Mouse (Mus musculus) neural tube, embryonic 14.5 days (tissue): ENCODE measurements around the gene Gm20865. TPM values are rescaled to one million over a fixed set of nuclear protein-coding genes. Genes with fewer than 3 reads are reported as not detected.
"Not testable (repeated sequence)": the region's sequence is repeated elsewhere in the genome, so short reads cannot be mapped to it uniquely, and the experiment has no call there.

Source experiments
- ATAC-seq: fragments of 200-750 bp; cut with Nextera tagmentation; 2 replicates; pipeline ENCODE4 v1.8.0; 2017; ENCODE audit warnings: low read depth, mild to moderate bottlenecking, moderate TSS enrichment, moderate library complexity
- H3K27ac ChIP-seq: fragments of 300-500 bp; sonication (generic); 2 replicates; pipeline ENCODE4 v1.5.1; 2014; ENCODE audit warnings: low read depth, mild to moderate bottlenecking, control low read depth, low read length, moderate library complexity, mixed read lengths
- H3K27me3 ChIP-seq: fragments of 300-500 bp; sonication (generic); 2 replicates; pipeline ENCODE4 v1.6.1; 2014; ENCODE audit warnings: low read length; ENCODE audit not compliant: control insufficient read depth, insufficient read depth
- H3K36me3 ChIP-seq: fragments of 300-500 bp; sonication (generic); 2 replicates; pipeline ENCODE4 v1.6.1; 2014; ENCODE audit warnings: low read length, mixed read lengths; ENCODE audit not compliant: control insufficient read depth, insufficient read depth
- H3K4me1 ChIP-seq: fragments of 300-500 bp; sonication (generic); 2 replicates; pipeline ENCODE4 v1.6.1; 2014; ENCODE audit warnings: low read length; ENCODE audit not compliant: control insufficient read depth, insufficient read depth
- H3K4me2 ChIP-seq: fragments of 300-500 bp; sonication (generic); 2 replicates; pipeline ENCODE4 v1.6.1; 2014; ENCODE audit warnings: mild to moderate bottlenecking, low read depth, low read length, control low read depth
- H3K4me3 ChIP-seq: fragments of 300-500 bp; sonication (generic); 2 replicates; pipeline ENCODE4 v1.5.1; 2014; ENCODE audit warnings: low read depth, low read length, control low read depth, mixed read lengths
- H3K9ac ChIP-seq: fragments of 300-500 bp; sonication (generic); replicated peaks from 2 replicates; pipeline ENCODE4 v1.6.1; 2014; ENCODE audit warnings: low read depth, mild to moderate bottlenecking, control low read depth, low read length, mixed read lengths
- H3K9me3 ChIP-seq: fragments of 300-500 bp; sonication (generic); 2 replicates; pipeline ENCODE4 v1.6.1; 2016; ENCODE audit warnings: low read length; ENCODE audit not compliant: control insufficient read depth
- WGBS: fragments of 180-500 bp; shearing (Covaris S2); extraction: QIAGEN DNeasy Blood & Tissue Kit; methylation state at CpG from one replicate; pipeline ENCODE4 v1.1.7; 2014; 5-methylcytosine and 5-hydroxymethylcytosine counted together
- polyA plus RNA-seq: library from polyadenylated mRNA; unstranded; fragments of >200 nt; fragmentation: Nextera tagmentation; extraction: Ambion mirVana; gene quantifications from 2 replicates; pipeline ENCODE4 v1.2.1, GENCODE M21; 2014

The Gm20865 gene
- polyA plus RNA-seq, result not detected in 2 replicates

DNA sequence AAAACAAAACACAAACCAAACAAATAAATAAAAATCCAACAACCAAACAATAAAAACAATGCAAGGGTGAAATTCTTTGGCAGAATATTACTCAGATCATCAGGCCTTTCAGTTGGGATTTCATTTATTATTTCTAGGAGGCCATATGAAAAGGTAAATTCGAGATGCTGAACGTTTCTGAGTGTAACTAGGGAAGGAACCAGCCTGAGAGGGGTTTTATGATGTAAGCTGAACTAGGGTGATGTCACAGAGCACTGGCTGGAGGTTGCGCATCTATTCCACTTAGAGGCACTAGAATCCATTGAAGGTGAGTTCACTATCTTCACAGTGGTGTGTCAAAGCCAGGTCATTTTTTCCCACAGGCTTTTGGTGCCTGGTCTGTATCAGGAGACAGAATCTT, at the start of gene Gm20865:
Gm20865 (plus strand) TSS at position 301 of the 400 bp plus-strand sequence.
- H3K27me3 ChIP-seq, H3K36me3 ChIP-seq, H3K4me2 ChIP-seq, H3K9me3 ChIP-seq, H3K27ac ChIP-seq, ATAC-seq, H3K4me1 ChIP-seq, H3K9ac ChIP-seq, H3K4me3 ChIP-seq: not testable (repeated sequence)
- no CpG with 5 or more reads among the region's 3 CpGs for WGBS

Other genes starting within 250 kb of the Gm20865 start
- not detected in 2 replicates for gene Gm29866, start 247.9 kb upstream of the Gm20865 start, polyA plus RNA-seq
- gene Gm20909, start 77.0 kb upstream of the Gm20865 start, polyA plus RNA-seq, result not detected in 2 replicates